Mouse (Mus musculus) c-Kit-positive CD71-positive TER-119-positive erythroid progenitor cells, embryonic 14.5 days (primary cell): ENCODE measurements around the gene Krt72.

ENCODE experiments used
- DNase-seq: peaks from one replicate; pipeline ENCODE4 v3.0.0-alpha.2; 2013; ENCODE audit warnings: low spot score

Gene Krt72

GRCm38 (mm10) chr15:101786360-101786759, at the start of gene Krt72:
Krt72 (minus strand) TSS chr15:101786460.
- DNase-seq = no peak

GRCm38 (mm10) chr15:101834784-101835328, 48.6 kb upstream of the Krt72 start:
- DNase-seq = no peak

- no peak for DNase-seq
Observed at GRCm38 (mm10) chr15:101833131-101833530, 46.9 kb upstream of the Krt72 start.

GRCm38 (mm10) chr15:101829441-101829840, 43.2 kb upstream of the Krt72 start:
- DNase-seq = no peak

- DNase-seq = no peak
Observed at GRCm38 (mm10) chr15:101821786-101822185, 35.5 kb upstream of the Krt72 start.

- DNase-seq = no peak
Observed at GRCm38 (mm10) chr15:101817875-101818274, 31.6 kb upstream of the Krt72 start, which contains the start of gene Krt2. Krt2 (minus strand) TSS chr15:101818169.

GRCm38 (mm10) chr15:101803052-101803822, 17.0 kb upstream of the Krt72 start:
- DNase-seq = no peak

- DNase-seq = no peak
Observed at GRCm38 (mm10) chr15:101802296-101802835, 16.1 kb upstream of the Krt72 start, which contains the start of gene Krt73. Krt73 (minus strand) TSS chr15:101802346.

GRCm38 (mm10) chr15:101790867-101791266, 4.6 kb upstream of the Krt72 start:
- DNase-seq = no peak

- no peak for DNase-seq
Observed at GRCm38 (mm10) chr15:101773420-101773819, 12.8 kb downstream of the Krt72 start.

GRCm38 (mm10) chr15:101772711-101773081, 13.6 kb downstream of the Krt72 start:
- peak; percentile 56 for DNase-seq

GRCm38 (mm10) chr15:101772080-101772710, 14.1 kb downstream of the Krt72 start:
- DNase-seq = peak; percentile 0

GRCm38 (mm10) chr15:101770226-101770625, 16.0 kb downstream of the Krt72 start:
- DNase-seq = no peak

- DNase-seq = no peak
Observed at GRCm38 (mm10) chr15:101742711-101743110, 43.5 kb downstream of the Krt72 start, which contains the start of gene Krt71. Krt71 (minus strand) TSS chr15:101743109.

- no peak for DNase-seq
Observed at GRCm38 (mm10) chr15:101737786-101738185, 48.5 kb downstream of the Krt72 start.

GRCm38 (mm10) chr15:101730653-101731052, 55.6 kb downstream of the Krt72 start:
- DNase-seq = no peak
